Mouse (Mus musculus) midbrain, embryonic 15.5 days (tissue): ENCODE measurements around the gene Bcl9. TPM values are rescaled to one million over a fixed set of nuclear protein-coding genes. Genes with fewer than 3 reads are reported as not detected.

Source experiments
- ATAC-seq: fragments of 200-750 bp; cut with Nextera tagmentation; replicated peaks from 2 replicates; pipeline ENCODE4 v1.8.0; 2017; ENCODE audit warnings: moderate TSS enrichment
- H3K27ac ChIP-seq: fragments of 300-500 bp; sonication (generic); 2 replicates; pipeline ENCODE4 v1.5.1; 2015; ENCODE audit warnings: mild to moderate bottlenecking, inconsistent platforms
- H3K27me3 ChIP-seq: fragments of 300-500 bp; sonication (generic); replicated peaks from 2 replicates; pipeline ENCODE4 v1.6.1; 2015; ENCODE audit warnings: inconsistent platforms
- H3K36me3 ChIP-seq: fragments of 300-500 bp; sonication (generic); replicated peaks from 2 replicates; pipeline ENCODE4 v1.6.1; 2015; ENCODE audit warnings: inconsistent platforms
- H3K4me1 ChIP-seq: fragments of 300-500 bp; sonication (generic); 2 replicates; pipeline ENCODE4 v1.6.1; 2015; ENCODE audit warnings: inconsistent platforms
- H3K4me2 ChIP-seq: fragments of 300-500 bp; sonication (generic); 2 replicates; pipeline ENCODE4 v1.6.1; 2015; ENCODE audit warnings: inconsistent platforms, mild to moderate bottlenecking, moderate library complexity
- H3K4me3 ChIP-seq: fragments of 300-500 bp; sonication (generic); 2 replicates; pipeline ENCODE4 v1.5.1; 2015; ENCODE audit warnings: mild to moderate bottlenecking, inconsistent platforms
- H3K9ac ChIP-seq: fragments of 300-500 bp; sonication (generic); 2 replicates; pipeline ENCODE4 v1.6.1; 2015; ENCODE audit warnings: mild to moderate bottlenecking, inconsistent platforms
- H3K9me3 ChIP-seq: fragments of 300-500 bp; sonication (generic); 2 replicates; pipeline ENCODE4 v1.6.1; 2016; ENCODE audit warnings: inconsistent platforms
- WGBS: fragments of 180-500 bp; shearing (Covaris S2); methylation state at CpG from one replicate; pipeline ENCODE4 v1.1.7; 2015; ENCODE audit warnings: mixed read lengths; 5-methylcytosine and 5-hydroxymethylcytosine counted together
- polyA plus RNA-seq: library from polyadenylated mRNA; unstranded; fragments of >200 nt; fragmentation: Nextera tagmentation; extraction: Ambion mirVana; gene quantifications from 2 replicates; pipeline ENCODE4 v1.2.1, GENCODE M21; 2015

Bcl9 gene
- polyA plus RNA-seq, 1 experiment from 2014 or later = 102 TPM

DNA sequence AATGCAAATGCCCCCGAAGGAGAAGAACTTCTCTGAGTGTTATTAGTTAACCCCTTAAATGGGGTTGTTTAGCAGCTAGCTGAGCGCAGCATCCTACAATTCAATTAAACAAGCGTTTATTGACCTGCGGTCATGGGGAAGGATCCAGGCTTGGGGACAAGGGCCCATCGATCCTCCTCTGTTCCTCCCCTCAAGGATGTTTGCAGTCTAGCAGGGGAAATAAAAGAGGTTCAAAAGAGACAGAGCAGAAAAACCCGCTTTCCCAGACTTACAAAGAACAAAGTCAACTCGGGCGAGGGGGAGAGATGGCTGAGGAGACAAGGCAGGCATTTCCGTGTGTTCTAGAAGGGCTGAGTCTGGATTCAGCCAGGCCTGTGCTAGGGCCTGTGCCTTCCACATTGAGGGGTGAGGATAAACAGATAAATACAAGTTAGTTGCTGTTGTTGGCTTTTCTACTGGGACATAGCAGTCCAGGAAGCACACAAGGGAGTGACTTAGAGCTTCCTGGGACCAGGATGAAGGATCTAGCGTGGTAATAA, 55.0 kb downstream of the Bcl9 start:
- no peak overlapping the region for H3K27ac ChIP-seq
- no peak for ATAC-seq
- H3K27me3 ChIP-seq = no peaks in the 10 kb centered on the region
- no peaks in the 10 kb centered on the region for H3K36me3 ChIP-seq
- H3K4me3 ChIP-seq = no peak overlapping the region
- 40% methylated on average over 10 of the region's 10 CpGs for WGBS
- H3K4me2 ChIP-seq = no peak overlapping the region
- H3K9ac ChIP-seq = no peak overlapping the region
- H3K4me1 ChIP-seq = peaks cover 16% of the 10 kb centered on the region; the same call in 1 of the 2 replicates
- H3K9me3 ChIP-seq = no peaks in the 10 kb centered on the region

DNA sequence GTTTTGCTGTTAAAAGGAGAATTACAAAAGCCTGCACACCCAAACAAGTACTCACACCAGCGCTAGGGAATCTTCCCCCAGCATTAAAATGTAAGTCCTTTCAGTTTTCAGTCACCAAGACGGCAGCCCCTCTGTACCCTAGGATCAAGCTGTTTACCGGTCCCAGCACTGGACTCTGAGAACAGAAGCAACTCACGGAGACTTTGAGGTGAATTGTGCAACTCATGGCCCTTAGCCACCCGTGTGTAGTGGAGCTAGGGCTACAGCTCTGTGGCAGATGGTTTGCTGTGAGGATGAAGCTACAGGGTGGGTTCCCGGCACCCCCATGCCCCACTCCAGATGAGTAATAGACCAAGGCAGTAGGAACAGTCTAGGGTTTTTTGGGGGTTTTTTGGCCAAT, 55.9 kb downstream of the Bcl9 start:
- 44% methylated on average over 6 of the region's 6 CpGs for WGBS
- Histone ChIP-seq H3K4me3 (no peak overlapping the region), H3K27me3 (no peaks in the 10 kb centered on the region), H3K36me3 (no peaks in the 10 kb centered on the region), H3K27ac (no peak overlapping the region), H3K9me3 (no peaks in the 10 kb centered on the region), H3K4me1 (peaks cover 16% of the 10 kb centered on the region; the same call in 1 of the 2 replicates), H3K4me2 (no peak overlapping the region), H3K9ac (no peak overlapping the region)
- no peak for ATAC-seq

DNA sequence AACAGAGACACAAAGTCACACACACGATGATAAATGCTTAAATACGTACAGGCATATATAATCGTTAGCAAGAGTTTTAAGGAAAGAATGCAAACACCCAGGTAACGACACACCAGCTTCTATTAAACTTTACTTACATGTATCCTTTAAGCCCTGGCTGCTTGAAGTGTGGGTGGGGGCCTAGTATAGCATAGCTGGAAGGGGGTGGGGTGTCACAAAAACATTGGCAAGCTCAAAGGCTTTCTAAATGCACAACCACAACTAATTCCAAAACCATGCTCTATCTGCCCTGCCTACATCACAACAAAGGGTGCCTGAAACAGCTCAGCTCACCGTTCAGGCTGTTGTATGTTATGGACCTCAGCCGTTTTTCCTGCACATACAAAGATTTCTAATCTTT, 57.9 kb downstream of the Bcl9 start:
- Histone ChIP-seq H3K4me2 (no peak overlapping the region), H3K4me3 (no peak overlapping the region), H3K9me3 (no peaks in the 10 kb centered on the region), H3K4me1 (peaks cover 16% of the 10 kb centered on the region; the same call in 1 of the 2 replicates), H3K36me3 (no peaks in the 10 kb centered on the region), H3K27me3 (no peaks in the 10 kb centered on the region), H3K27ac (no peak overlapping the region), H3K9ac (no peak overlapping the region)
- ATAC-seq = no peak
- whole genome bisulfite sequencing = 88% methylated on average over 6 of the region's 6 CpGs

DNA sequence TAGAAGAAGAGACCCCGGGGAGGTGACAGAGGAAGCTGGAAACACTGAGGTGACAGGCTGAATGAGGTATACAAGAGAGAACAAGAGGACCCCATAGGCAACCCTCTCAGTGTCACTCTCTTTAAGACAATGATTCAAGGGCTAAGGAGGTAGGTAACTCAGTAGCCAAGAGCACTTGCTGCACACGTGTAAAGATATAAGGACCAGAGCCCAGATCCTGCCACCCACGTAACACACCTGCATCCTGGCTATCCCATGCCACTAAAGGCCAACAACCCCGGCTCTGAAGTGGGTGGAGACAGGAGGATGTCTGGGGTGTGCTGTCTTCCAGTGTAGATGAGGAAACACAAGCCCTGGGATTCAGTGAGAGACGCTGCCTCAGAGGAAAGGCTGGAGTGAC, 58.4 kb downstream of the Bcl9 start:
- Histone ChIP-seq H3K4me1 (peaks cover 13% of the 10 kb centered on the region; the same call in 1 of the 2 replicates), H3K27ac (no peak overlapping the region), H3K27me3 (no peaks in the 10 kb centered on the region), H3K4me3 (no peak overlapping the region), H3K9me3 (no peaks in the 10 kb centered on the region), H3K36me3 (no peaks in the 10 kb centered on the region), H3K4me2 (no peak overlapping the region), H3K9ac (no peak overlapping the region)
- 92% methylated on average over 5 of the region's 5 CpGs for WGBS
- ATAC-seq = no peak

DNA sequence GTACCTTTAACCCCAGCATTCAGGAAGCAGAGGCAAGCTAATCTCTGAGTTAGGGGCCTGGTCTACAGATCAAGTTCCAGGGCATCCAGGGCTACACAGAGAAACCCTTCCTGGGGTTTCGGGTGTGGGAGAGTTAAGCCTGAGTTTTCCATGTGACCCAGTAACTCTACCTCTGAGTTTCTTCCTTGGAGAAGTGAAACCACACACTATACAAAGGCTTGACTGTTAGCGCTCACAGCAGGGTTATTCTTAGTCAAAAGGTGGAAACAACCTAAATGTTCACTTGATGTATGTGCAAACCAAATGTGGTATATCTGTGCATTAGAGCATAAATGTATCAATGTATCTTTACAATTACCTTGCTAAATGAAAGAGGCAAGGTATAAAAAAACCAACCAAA, 59.2 kb downstream of the Bcl9 start:
- peaks cover 10% of the 10 kb centered on the region; the same call in 1 of the 2 replicates for H3K4me1 ChIP-seq
- H3K27ac ChIP-seq = no peak overlapping the region
- H3K4me3 ChIP-seq = no peak overlapping the region
- H3K9ac ChIP-seq = no peak overlapping the region
- WGBS = 91% methylated on average over 2 of the region's 2 CpGs
- no peak for ATAC-seq
- no peaks in the 10 kb centered on the region for H3K36me3 ChIP-seq
- no peaks in the 10 kb centered on the region for H3K27me3 ChIP-seq
- no peaks in the 10 kb centered on the region for H3K9me3 ChIP-seq
- H3K4me2 ChIP-seq = no peak overlapping the region

DNA sequence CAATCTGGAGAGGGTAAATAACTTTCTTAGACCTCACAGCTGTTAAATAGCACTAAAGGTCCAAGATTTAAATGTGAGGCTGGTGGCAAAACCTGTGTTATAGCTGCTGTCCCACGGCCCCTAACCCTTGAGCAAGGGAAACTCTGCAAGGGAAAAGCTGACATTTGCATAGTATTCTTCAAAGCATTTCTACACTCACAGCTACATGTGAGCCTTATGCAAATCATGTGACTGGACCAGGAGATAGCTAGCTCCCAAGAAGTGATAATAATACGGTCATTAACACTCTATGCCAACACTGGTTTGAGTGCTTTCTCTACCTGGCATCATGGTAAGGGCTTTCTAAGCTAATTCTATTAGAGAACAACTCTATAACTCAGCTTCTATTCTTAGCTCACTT, 60.3 kb downstream of the Bcl9 start:
- 90% methylated on average over 2 of the region's 2 CpGs for WGBS

DNA sequence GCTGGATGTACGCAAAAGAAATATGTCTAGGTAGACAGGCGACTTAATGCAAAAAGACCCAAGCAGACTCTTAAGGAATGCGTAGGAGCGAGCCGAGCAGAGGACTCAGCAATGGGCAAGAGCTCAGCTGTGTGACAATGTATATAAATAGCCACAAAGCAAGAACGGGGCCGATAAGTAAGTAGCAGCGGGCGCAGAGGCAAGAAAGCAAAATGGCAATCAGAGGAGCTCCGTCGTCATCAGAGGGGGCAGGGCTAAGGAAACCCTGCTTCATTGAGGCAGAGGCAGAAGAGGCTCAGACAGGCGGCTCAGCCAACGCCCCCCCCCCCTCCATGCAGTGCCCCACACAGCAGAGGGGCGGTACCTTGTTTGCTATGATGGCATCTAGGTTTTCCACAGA, 62.9 kb downstream of the Bcl9 start:
- H3K4me2 ChIP-seq = no peak overlapping the region
- no peaks in the 10 kb centered on the region for H3K27me3 ChIP-seq
- no peaks in the 10 kb centered on the region for H3K36me3 ChIP-seq
- no peak for ATAC-seq
- no peak overlapping the region for H3K4me3 ChIP-seq
- H3K9me3 ChIP-seq = no peaks in the 10 kb centered on the region
- 90% methylated on average over 14 of the region's 14 CpGs for WGBS
- H3K4me1 ChIP-seq = no peaks in the 10 kb centered on the region
- H3K9ac ChIP-seq = no peak overlapping the region
- H3K27ac ChIP-seq = no peak overlapping the region

More for the DNA sequence above, 60.3 kb downstream of the Bcl9 start:
- ATAC-seq = no peak
- Histone ChIP-seq H3K9ac (no peak overlapping the region), H3K4me2 (no peak overlapping the region), H3K4me3 (no peak overlapping the region), H3K27ac (no peak overlapping the region), H3K4me1 (peaks cover 3% of the 10 kb centered on the region; the same call in 1 of the 2 replicates), H3K36me3 (no peaks in the 10 kb centered on the region), H3K9me3 (no peaks in the 10 kb centered on the region), H3K27me3 (no peaks in the 10 kb centered on the region)

DNA sequence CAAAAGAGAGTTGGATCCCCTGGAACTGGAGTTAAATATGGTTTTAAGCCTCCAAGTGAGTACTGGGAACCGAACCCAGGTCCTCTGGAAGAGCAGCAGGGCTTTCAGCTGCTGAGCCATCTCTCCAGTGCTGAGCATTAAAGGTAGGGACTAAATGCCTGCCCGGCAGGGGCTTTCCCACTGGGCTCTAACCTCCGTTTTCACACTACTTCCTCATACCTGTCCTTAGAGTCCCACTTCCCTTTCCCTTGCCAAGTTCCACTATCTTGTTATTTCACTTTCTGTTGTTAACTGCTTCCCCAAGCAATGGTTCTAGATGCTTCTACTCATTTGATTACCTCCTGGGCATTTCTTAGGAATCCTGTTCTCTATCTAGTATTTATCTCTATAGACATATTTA, 65.4 kb downstream of the Bcl9 start:
- 87% methylated on average over 3 of the region's 3 CpGs for WGBS
- Histone ChIP-seq H3K9me3 (no peaks in the 10 kb centered on the region), H3K36me3 (no peaks in the 10 kb centered on the region), H3K4me1 (peaks cover 7% of the 10 kb centered on the region), H3K27me3 (no peaks in the 10 kb centered on the region), H3K4me3 (no peak overlapping the region), H3K9ac (no peak overlapping the region), H3K27ac (no peak overlapping the region), H3K4me2 (no peak overlapping the region)
- no peak for ATAC-seq

DNA sequence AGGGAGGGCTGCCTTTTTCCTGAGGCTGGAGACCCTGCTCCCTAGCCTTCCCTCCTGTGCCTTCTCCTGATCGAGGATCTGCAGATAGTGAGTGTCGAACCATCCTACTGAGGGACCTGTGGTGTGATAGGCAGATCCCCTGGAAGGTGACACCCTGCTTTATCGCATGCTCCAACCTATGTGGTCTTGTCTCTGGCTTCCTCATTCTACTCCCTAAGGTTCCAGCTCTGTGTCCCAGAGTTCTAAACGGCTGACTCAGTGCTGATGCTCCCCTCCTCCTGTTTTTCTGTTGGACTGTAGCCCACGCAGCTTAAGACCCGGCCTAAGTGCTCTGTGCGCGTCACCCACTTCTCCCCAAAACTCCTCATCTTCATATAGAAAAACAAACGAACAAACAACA, 65.9 kb downstream of the Bcl9 start:
- 91% methylated on average over 9 of the region's 9 CpGs for WGBS
- Histone ChIP-seq H3K4me1 (peaks cover 7% of the 10 kb centered on the region), H3K9me3 (no peaks in the 10 kb centered on the region), H3K27me3 (no peaks in the 10 kb centered on the region), H3K4me3 (no peak overlapping the region), H3K36me3 (no peaks in the 10 kb centered on the region), H3K27ac (no peak overlapping the region), H3K9ac (no peak overlapping the region), H3K4me2 (no peak overlapping the region)
- no peak for ATAC-seq

DNA sequence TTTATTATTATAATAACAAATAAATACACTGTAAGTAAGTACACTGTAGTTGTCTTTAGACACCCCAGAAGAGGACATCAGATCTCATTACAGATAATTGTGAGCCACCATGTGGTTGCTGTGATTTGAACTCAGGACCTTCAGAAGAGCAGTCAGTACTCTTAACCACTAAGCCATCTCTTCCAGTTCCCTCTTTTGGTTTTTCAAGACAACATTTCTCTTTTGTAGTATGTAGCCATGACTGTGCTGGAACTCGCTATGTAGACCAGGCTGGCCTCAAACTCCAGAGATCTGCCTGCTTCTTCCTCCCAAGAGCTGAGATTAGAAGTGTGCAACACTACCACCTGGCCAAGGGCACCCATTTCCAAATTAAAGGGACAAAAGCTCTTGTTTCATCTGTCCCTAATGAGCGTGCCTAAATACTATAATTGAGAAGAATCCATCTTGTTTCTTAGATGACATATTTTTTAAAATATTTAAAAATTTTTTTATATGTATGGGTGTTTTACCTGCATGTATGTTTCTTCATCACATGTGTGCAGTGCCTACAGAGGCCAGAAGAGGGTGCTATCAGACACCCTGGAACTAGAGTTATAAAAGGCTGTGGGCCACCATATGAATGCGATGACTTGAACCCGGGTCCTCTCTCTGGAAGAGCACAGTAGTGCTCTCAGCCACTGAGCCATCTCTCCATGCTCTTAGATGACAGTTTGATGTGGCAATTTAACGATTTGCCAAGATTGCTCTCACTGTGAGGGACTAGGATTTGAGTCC, 66.9 kb downstream of the Bcl9 start:
- Histone ChIP-seq H3K27ac (no peak overlapping the region), H3K4me2 (no peak overlapping the region), H3K27me3 (no peaks in the 10 kb centered on the region), H3K9ac (no peak overlapping the region), H3K4me1 (peaks cover 17% of the 10 kb centered on the region), H3K9me3 (no peaks in the 10 kb centered on the region), H3K4me3 (no peak overlapping the region), H3K36me3 (no peaks in the 10 kb centered on the region)
- 99% methylated on average over 5 of the region's 5 CpGs for WGBS
- no peak for ATAC-seq

DNA sequence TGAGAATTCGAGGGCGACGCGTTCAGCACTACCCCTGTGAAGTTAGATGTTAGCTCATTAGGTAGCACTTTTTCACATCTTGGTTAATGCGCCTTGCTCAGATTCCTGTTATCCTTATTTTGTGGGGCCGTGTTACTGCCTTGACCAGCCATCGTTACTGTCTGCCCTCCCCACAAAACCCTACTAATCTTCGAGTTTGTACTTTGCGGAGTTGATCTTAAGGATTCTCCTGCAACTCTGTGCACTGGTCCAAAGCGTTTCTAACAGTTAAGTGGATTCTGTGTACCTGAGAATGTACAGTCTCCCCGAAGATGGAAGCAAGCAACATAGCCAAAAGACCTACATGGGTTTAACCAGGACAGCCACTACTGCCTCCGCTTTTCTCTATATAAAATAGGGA, 69.3 kb downstream of the Bcl9 start:
- peak overlapping the region; percentile 83 for H3K4me3 ChIP-seq
- WGBS = 15% methylated on average over 12 of the region's 12 CpGs
- no peak for ATAC-seq
- H3K27me3 ChIP-seq = no peaks in the 10 kb centered on the region
- peak overlapping the region; percentile 74 for H3K4me2 ChIP-seq
- H3K36me3 ChIP-seq = no peaks in the 10 kb centered on the region
- peaks cover 36% of the 10 kb centered on the region for H3K4me1 ChIP-seq
- peak overlapping the region; percentile 93 for H3K27ac ChIP-seq
- H3K9me3 ChIP-seq = no peaks in the 10 kb centered on the region
- H3K9ac ChIP-seq = peak overlapping the region; percentile 92

DNA sequence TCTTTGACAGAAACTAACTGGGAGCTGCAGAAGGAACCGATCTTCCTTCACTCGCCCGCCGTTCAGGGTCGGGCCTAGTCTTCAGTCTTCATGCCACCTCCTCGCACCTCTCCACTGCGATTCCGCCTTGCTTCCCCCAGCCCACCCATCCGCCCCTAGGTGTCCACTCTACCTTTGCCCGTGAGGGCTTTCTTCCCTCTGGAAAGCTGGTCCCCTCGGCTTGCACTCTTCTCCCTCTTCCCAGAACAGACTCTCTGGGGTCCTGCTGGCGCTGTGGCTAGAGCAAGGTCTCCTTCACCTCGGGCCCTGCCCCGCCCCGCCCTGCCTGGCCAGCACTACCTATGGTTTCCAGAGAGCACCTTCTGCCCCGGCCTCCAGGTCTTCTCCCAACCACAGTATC, 69.7 kb downstream of the Bcl9 start:
- H3K9me3 ChIP-seq = no peaks in the 10 kb centered on the region
- H3K36me3 ChIP-seq = no peaks in the 10 kb centered on the region
- H3K4me2 ChIP-seq = peak overlapping the region; percentile 74
- no peaks in the 10 kb centered on the region for H3K27me3 ChIP-seq
- WGBS = under 1% methylated on average over 16 of the region's 16 CpGs
- peak overlapping the region; percentile 83 for H3K4me3 ChIP-seq
- H3K9ac ChIP-seq = peak overlapping the region; percentile 92
- H3K4me1 ChIP-seq = peaks cover 39% of the 10 kb centered on the region
- peak; percentile 64 for ATAC-seq
- peak overlapping the region; percentile 93 for H3K27ac ChIP-seq
